Mouse (Mus musculus) mouse embryonic stem cell (cell line): ENCODE data around the gene Olfm1.

ENCODE experiments used
- in situ Hi-C, 2 experiments: fragments of 300-500 bp; cut with MboI; formaldehyde crosslinking; loops; 1 replicate in 1 of 2; 3 replicates in 1 of 2; pipeline ENCODE4 v1.14.3; 2019 to 2020; ENCODE audit warnings: low sequenced_read_pairs in 2 of 2, low pct_unique_long_range_greater_than_20kb in 1 of 2, mixed read lengths in 1 of 2; ENCODE audit not compliant: unreplicated experiment in 1 of 2

Gene Olfm1

GRCm38 (mm10) chr2:28256029-28256428 lies 63.2 kb downstream of the Olfm1 start:
- in situ Hi-C loops = no loop called here

- in situ Hi-C loops = no loop called here
Observed at GRCm38 (mm10) chr2:28261438-28261837, 68.6 kb downstream of the Olfm1 start.

GRCm38 (mm10) chr2:28267776-28268275 lies 75.0 kb downstream of the Olfm1 start:
- in situ Hi-C loops = no loop called here

GRCm38 (mm10) chr2:28270561-28270960 lies 77.8 kb downstream of the Olfm1 start:
- in situ Hi-C loops = no loop called here

GRCm38 (mm10) chr2:28272218-28272965 lies 79.6 kb downstream of the Olfm1 start:
- in situ Hi-C loops = no loop called here

- in situ Hi-C loops = no loop called here
Observed at GRCm38 (mm10) chr2:28274006-28274405, 81.2 kb downstream of the Olfm1 start.

GRCm38 (mm10) chr2:28275345-28275744 lies 82.6 kb downstream of the Olfm1 start:
- in situ Hi-C loops = no loop called here

GRCm38 (mm10) chr2:28278150-28278549 lies 85.4 kb downstream of the Olfm1 start:
- in situ Hi-C loops = no loop called here

- in situ Hi-C loops = no loop called here
Observed at GRCm38 (mm10) chr2:28278853-28279252, 86.1 kb downstream of the Olfm1 start.
